Mouse (Mus musculus) erythroblast, embryonic 14.5 days (primary cell): ENCODE results near the gene Rep15.

ENCODE experiments used
- GATA1 ChIP-seq: IDR thresholded peaks from 2 replicates; pipeline ENCODE4 v1.6.1; 2012; ENCODE audit warnings: low read length, inconsistent platforms, mixed read lengths
- TAL1 ChIP-seq: IDR thresholded peaks from 3 replicates; pipeline ENCODE4 v1.6.1; 2012; ENCODE audit warnings: low read length, inconsistent platforms, mixed read lengths

GRCm38 (mm10) chr6:146999302-146999701 is 33.1 kb upstream of the Rep15 start:
- TF ChIP-seq TAL1 (no peak), GATA1 (no peak)
